Mouse (Mus musculus) gastrocnemius, adult 2 months (tissue): ENCODE measurements around the gene Clcnkb. TPM values are rescaled to one million over a fixed set of nuclear protein-coding genes. Genes with fewer than 3 reads are reported as not detected.

Experiments
- DNase-seq: peaks from one replicate; pipeline ENCODE4 v3.0.0; 2022
- H3K27ac ChIP-seq: fragments of 200-600 bp; 2 replicates; pipeline ENCODE4 v1.8.1; 2022; ENCODE audit warnings: mild to moderate bottlenecking
- H3K4me3 ChIP-seq: fragments of 200-600 bp; 2 replicates; pipeline ENCODE4 v1.8.1; 2022; ENCODE audit warnings: mild to moderate bottlenecking, moderate library complexity
- CTCF ChIP-seq: fragments of 200-600 bp; IDR thresholded peaks from 2 replicates; pipeline ENCODE4 v1.8.1; 2022; ENCODE audit warnings: antibody characterized with exemption, mild to moderate bottlenecking, moderate library complexity
- intact Hi-C: fragments of 180-260 bp; cut with DNase I; formaldehyde crosslinking; loops from one replicate; pipeline ENCODE4 v1.15.1; 2025
- total RNA-seq, 2 experiments: library from RNA; stranded (reverse); gene quantifications; 2 replicates each; pipeline ENCODE4 v1.2.3; 2021

Gene Clcnkb
- total RNA-seq, 2 experiments from 2014 or later: 0.25 TPM; not detected in 1

DNA sequence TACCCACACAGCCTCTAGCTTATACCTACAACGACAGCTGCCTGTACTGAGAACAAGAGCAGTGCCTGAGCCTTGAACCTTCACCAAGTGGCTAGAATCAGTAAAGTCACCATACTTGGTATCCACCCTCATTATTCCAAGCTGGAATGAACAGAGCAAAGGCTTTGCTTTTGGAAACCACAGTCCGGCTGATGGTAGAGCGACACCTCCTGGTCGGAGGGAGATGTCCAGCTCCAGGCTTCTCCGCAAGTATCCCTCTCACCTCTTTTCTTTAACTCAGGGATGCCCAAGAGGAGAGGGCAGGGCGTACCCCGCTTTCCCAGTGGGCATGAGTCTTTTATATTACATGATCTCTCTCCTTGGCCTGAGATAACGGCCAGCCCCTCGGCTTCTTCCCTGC lies 14.0 kb upstream of the Clcnkb start:
- DNase-seq: peak; percentile 68
- Histone ChIP-seq H3K27ac (no peak overlapping the region), H3K4me3 (no peak overlapping the region)
- intact Hi-C loops: loop anchor here (1.0 to 5.0 kb wide), 2 partner anchors 24 to 77 kb away; no protein-coding TSS in a partner anchor
- TF ChIP-seq CTCF: peak; percentile 80

DNA sequence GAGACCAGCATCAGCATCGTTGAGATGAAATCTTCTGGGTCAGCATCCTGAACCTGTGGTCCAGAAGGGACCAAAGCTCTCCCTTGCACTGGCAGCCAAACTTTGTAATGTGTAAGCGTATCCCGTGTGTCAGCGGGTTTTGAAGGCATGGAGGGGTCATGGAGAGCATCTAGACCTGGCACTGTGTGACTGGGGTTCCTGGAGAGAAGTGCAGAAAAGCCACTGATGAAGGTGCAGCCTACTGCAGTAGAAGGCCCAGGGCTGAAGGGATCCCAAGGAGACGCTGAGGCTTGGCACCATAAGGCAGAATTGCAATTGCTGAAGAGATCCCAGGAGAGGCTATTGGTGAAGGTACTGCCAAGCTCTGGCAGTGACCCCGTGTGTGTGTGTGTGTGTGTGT lies 13.6 kb upstream of the Clcnkb start:
- H3K4me3 ChIP-seq: no peak overlapping the region
- DNase-seq: no peak
- no peak for TF ChIP-seq CTCF
- intact Hi-C loops: no loop called here
- no peak overlapping the region for H3K27ac ChIP-seq

DNA sequence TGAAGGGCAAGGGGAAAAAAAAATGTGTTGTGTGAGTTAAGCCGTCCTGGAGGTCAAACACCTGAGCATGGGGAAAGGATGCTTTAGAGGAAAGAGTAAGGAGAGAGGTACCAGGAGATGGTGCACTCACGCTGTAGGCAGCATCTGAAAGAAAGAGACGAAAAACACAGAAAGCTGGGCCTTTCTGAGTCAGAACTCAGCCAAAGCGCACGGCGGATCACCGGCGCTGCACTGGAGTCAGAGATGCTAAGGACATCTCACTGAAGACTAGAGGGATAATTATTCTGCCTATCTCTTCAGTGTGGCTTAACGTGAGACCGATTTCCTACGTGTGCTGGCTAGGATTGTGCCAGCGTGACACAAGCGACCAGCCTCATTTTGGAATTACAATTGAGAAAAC lies 12.1 kb upstream of the Clcnkb start:
- Histone ChIP-seq H3K4me3 (no peak overlapping the region), H3K27ac (no peak overlapping the region)
- no peak for DNase-seq
- intact Hi-C loops: no loop called here
- TF ChIP-seq CTCF: no peak

DNA sequence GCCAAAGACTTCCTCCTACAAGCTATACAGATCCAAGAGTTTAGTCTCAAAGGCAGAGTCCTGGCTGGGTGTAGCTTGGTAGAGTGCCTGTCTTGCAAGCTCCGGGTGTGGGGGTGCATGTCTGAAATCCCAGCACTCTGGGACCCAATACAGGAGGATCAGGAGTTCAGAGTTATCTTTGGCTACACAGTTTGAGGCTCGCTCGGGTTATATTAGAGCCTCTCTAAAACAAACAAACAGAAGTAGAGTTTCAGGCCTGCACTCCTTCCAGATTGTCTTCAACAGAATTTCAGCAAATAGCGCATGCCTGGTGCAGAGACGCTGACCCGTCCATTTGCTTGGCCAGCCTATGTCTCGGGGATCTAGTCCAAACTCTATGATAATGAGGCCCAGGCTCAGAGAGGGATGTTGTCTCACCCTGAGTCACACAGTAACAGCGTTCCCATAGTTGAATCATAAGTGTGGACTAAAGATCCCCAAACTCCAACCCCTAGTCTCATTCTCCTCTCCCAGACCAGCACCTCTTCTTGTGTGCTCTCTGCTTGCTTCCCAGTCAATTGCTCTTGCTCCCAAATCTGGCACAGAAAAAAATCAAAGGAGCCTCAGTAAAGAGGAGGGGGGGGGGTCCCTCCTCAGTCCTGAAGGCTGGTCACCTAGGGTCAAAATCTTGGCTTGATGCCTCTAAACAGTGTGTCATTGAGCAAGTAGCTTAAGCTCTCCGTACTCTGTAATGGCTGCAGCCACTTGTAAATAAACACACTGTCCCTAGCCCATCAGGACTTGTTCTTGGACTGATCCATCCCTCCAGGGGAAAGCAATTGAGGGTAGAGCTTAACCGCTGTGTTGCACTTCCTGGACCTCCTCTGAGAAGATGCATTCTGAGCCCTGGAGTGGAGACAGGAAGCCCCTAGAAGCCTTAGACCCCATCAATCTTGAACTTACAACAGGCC lies 11.3 kb upstream of the Clcnkb start:
- intact Hi-C loops: loop anchor here (1.0 kb wide), 1 partner anchor 18 kb away; no protein-coding TSS in a partner anchor
- H3K27ac ChIP-seq: peak overlapping the region; percentile 98
- no peak for TF ChIP-seq CTCF
- no peak for DNase-seq
- H3K4me3 ChIP-seq: peak overlapping the region; percentile 74

DNA sequence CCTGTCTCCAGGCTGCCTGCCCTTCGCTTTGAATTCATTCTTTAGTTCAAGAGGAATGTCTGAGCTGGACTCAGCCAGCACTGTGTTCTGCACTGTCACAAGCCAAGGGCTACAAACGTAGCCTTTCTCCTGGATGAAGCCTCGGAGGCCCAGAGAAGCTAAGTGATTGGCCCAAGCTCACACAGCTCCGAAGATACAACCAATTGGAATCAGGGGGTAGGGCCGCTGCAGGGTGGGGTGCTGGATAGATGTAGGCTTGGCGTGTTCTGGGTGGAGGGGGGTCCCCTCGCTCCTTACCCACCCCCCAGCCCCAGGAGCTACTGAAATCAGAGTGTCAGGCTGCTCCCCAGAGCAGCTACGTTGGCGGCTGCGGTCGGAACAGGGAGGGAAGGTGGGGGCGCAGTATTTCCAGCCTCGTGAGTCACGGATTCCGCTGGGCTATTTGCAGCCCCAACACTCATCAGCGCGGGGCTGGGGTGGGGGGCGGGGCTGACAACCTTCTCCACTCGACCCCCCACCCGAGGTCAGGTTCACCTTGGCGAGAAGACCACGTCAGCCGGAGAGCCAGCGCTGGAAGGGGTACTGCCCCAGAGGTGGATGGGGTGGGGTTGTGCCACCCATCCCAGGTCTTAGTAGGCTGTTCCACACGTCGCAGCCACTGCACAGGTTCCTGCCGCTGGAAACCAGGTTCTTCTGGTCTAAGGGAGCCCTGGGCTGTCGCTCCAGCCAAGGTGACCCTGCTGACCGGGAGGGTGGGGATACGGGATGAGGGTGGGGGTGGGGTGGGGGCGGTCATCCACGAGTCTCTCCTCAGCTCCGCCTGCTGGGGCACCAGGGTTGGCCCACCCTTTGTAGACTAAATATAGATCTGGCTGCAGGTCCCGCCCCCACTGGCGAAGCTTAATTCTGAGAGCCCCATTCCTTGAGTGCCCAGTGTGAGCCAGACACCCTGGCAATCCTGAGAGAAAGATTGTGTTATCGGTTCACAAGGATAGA lies 10.0 kb upstream of the Clcnkb start:
- intact Hi-C loops: loop anchor here (1.0 kb wide), 1 partner anchor 16 kb away; no protein-coding TSS in a partner anchor
- DNase-seq: peak; percentile 83
- H3K4me3 ChIP-seq: peak overlapping the region; percentile 74
- TF ChIP-seq CTCF: peak; percentile 20; the same call in 1 of the 2 replicates
- peak overlapping the region; percentile 98 for H3K27ac ChIP-seq

DNA sequence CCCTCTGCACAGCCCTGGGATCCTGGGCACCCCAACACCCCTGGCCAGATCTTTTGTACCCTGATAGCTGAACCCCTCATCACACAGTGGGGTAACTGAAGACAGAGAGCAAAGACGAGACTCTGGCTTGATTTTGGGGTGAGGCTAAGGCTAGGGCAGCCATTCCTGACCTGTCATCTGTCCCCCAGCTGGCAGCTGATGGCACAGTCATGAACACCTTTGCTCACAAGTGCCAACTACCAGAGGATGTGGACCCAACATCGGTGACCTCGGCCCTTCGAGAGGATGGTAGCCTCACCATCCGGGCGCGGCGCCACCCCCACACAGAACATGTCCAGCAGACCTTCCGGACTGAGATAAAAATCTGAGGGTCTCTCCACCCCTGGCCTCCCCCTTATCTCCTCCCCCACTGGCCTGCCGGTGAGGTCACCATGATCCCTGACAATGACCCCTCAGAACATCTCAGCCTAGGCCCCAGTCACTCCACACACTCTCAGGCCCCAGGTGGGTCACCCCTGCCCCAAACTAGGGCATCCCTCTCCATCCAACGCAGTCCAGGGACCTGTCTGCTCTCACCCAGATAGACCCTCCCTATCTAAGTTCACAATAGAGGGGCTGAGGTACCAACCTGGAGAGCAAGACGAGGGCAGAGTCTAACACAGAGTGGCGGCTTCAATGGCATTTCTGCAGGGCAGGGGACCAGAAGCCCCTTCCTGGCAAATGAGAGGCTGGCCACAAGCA lies 8.0 kb upstream of the Clcnkb start:
- Histone ChIP-seq H3K4me3 (peak overlapping the region; percentile 75), H3K27ac (peak overlapping the region; percentile 92)
- intact Hi-C loops: no loop called here
- DNase-seq: no peak
- no peak for TF ChIP-seq CTCF

DNA sequence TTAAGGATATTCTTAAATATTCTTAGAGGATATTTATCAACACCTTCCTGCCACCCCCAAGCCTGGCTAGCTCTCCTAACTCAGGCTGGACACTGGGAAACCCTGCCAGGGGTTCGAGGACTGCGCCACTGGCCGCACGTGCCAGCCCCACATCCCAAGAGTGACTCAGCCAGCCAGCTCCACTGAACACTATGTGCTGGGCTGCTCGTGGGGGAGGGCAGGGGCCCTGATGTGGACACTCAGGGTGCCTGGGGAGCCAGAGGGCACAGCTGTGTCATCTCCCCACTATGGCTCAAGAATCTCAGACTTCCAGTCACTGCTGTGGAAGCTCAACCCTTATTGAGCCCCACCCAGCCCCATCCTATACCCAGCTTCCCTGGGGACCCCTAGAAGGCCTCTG lies 7.5 kb upstream of the Clcnkb start:
- intact Hi-C loops: no loop called here

DNA sequence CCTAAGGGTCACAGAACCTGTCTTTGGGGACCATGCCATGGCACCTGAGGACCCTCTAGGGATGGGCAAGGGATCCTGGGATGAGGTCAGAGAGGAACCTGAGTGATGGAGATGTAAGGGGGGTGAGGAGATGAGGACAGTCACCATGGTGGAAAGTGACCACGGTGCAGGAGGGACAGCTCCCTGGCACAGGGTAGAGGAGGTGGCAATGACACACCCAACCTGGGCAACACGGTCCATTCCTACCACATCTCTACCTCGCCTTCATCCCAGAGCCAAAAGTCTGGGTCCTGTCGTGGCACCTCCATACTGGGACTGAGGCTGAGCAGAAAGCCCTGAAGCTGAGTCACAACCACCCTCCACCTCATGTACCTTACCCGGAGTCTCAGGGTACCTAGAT lies 7.0 kb upstream of the Clcnkb start:
- intact Hi-C loops: no loop called here
- Histone ChIP-seq H3K27ac (peak overlapping the region; percentile 92), H3K4me3 (peak overlapping the region; percentile 75)
- no peak for TF ChIP-seq CTCF
- no peak for DNase-seq

More for the DNA sequence above, 7.5 kb upstream of the Clcnkb start:
- DNase-seq: peak; percentile 72
- Histone ChIP-seq H3K27ac (peak overlapping the region; percentile 92), H3K4me3 (peak overlapping the region; percentile 75)
- no peak for TF ChIP-seq CTCF

DNA sequence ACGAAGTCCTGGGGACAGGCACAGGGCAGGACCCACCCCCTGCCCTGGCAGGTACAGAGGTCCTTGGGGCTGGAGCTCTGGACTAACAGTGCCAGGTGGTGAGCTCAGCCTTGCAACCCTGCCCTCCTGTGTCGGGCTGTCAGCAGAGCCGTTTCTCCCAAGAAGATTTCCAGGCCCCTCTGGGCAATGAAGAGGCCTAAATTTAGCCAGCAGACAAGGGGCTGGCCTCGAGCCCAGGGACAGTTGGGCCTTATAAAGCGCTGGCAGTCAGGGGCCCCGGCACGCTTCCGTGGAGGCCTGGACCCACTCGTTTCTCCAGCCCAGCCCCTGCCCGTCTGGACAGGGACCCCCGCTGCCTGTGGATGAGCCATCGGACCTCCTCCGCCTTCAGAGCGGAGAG lies 5.6 kb upstream of the Clcnkb start:
- intact Hi-C loops: no loop called here

DNA sequence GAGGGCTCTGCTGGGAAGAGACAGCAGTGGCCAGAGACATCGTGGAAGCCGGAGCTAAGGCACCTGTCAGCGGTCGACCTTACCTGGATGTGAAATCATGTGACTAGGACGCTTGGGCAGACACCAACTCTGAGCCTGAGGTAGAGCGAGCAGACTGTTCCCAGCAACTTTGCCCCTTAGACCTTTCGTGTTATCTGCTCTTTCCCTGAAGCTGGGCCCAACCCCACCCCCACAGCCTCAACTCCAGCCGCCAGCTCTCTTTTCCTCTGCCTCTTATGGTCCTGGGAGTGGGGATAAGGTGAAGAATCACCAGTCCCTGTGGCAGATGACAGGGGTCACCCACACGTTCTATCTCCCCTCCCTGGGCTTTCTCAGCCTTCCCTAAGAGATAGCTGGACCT lies 5.1 kb upstream of the Clcnkb start:
- intact Hi-C loops: no loop called here
- no peak for DNase-seq
- H3K4me3 ChIP-seq: peak overlapping the region; percentile 75
- TF ChIP-seq CTCF: no peak
- H3K27ac ChIP-seq: peak overlapping the region; percentile 92

More for the DNA sequence above, 5.6 kb upstream of the Clcnkb start:
- H3K27ac ChIP-seq: peak overlapping the region; percentile 92
- peak overlapping the region; percentile 75 for H3K4me3 ChIP-seq
- peak; percentile 16; the same call in 1 of the 2 replicates for TF ChIP-seq CTCF
- DNase-seq: peak; percentile 89

DNA sequence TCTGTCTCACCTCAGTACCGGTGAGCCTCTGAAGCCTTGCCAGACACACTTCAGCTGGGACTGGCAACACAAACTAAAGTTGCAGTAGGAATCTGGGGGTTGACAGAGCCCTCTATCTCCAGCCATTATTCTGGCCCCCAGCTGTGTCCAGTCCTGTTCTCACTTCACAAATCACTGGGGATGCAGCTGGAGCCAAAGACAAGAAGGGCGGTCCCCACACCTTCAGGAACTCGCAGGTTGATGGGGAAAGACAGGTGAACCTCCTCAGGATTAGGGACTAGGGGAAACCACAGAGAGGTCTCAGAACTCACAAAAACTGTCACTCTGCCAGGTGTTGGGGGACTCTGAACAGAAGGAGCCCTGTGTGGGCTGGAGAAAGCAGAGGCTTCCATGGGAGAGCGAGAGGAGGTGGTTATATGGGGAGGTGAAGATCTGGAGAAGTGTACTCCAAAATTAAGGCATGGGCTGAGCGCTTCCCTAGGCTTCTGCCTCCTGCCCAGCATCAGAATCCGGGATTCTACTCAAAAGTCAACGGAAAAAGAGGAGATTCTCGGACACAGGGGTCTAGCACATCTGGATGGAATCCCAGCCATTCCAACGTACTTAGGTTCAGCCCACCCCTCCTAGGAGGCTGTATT lies 4.5 kb upstream of the Clcnkb start, which contains the start of gene Hspb7:
Gene Hspb7 (plus strand): TSS at position 588 of the 638 bp plus-strand sequence.
- no peak for DNase-seq
- Histone ChIP-seq H3K4me3 (peak within 1 kb of the TSS; percentile 75), H3K27ac (peak within 1 kb of the TSS; percentile 92)
- no peak for TF ChIP-seq CTCF
- intact Hi-C loops: no loop called here
